Mouse (Mus musculus): ENCODE measurements around the gene Mpzl1. TPM values are rescaled to one million over a fixed set of nuclear protein-coding genes. Genes with fewer than 3 reads are reported as not detected.

Gene Mpzl1
- polyA plus RNA-seq, 1 experiment from 2014 or later: 173 TPM

DNA sequence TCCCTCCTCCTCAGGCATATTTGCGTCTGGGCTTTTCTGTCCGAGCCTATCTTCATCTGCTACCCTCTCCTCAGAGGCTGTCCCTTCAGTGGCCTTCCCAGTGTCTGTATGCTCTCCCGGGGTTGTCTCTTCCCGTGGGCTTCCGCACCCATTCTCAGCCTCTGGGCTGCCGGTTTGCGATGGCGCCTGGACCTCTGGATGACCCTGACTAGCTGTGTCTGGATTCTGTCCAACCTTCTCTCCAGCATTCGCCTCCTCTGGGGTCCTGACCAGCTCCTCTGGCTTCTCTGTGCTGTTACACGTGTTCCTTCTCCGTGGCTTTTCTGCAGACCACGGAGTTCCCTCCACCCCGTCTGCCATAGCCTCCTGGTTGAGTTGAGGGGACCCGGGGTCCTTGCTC is 21.1 kb upstream of the Mpzl1 start:
- no peak for ATAC-seq (ENCODE audit: insufficient number of reproducible peaks, insufficient read depth, low FRiP score, low TSS enrichment, low read depth)

DNA sequence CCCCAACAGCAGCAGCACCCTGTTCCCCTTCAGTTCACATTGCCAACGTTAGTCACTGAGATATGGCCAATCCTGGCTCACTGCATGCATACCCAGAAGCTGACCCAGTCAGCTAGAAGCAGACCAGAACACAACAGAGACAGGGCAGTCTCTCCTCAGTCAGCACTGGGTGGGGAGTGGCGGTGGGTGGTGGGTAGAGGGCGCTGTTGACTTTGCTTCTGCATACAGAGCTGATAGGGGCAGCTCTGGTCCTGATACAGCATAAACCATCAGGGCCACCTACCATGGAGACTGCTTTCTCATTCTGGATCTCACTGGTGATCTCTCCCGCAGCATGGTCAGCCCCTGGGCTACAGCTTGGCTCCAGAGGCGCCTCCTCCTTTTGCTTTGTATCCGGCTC is 20.7 kb upstream of the Mpzl1 start:
- H3K4me2 ChIP-seq: no peak overlapping the region
- peaks cover 11% of the 10 kb centered on the region; the same call in 1 of the 2 replicates for H3K36me3 ChIP-seq
- no peaks in the 10 kb centered on the region for H3K9me3 ChIP-seq
- ATAC-seq (ENCODE audit: insufficient number of reproducible peaks, insufficient read depth, low FRiP score, low TSS enrichment, low read depth): no peak; the same call in 1 of the 2 replicates
- H3K27ac ChIP-seq: no peak overlapping the region
- no peaks in the 10 kb centered on the region for H3K4me1 ChIP-seq (replicated peaks)
- no peak overlapping the region for H3K9ac ChIP-seq (replicated peaks)
- H3K27me3 ChIP-seq: no peaks in the 10 kb centered on the region
- H3K4me3 ChIP-seq (replicated peaks): no peak overlapping the region
- 80% methylated on average over 6 of the region's 6 CpGs for WGBS

More for the DNA sequence above, 21.1 kb upstream of the Mpzl1 start:
- Histone ChIP-seq H3K4me1 (replicated peaks) (no peaks in the 10 kb centered on the region), H3K27me3 (no peaks in the 10 kb centered on the region), H3K36me3 (peaks cover 11% of the 10 kb centered on the region; the same call in 1 of the 2 replicates), H3K27ac (no peak overlapping the region), H3K9ac (replicated peaks) (no peak overlapping the region), H3K9me3 (no peaks in the 10 kb centered on the region), H3K4me3 (replicated peaks) (no peak overlapping the region), H3K4me2 (no peak overlapping the region)
- 87% methylated on average over 14 of the region's 14 CpGs for whole genome bisulfite sequencing

DNA sequence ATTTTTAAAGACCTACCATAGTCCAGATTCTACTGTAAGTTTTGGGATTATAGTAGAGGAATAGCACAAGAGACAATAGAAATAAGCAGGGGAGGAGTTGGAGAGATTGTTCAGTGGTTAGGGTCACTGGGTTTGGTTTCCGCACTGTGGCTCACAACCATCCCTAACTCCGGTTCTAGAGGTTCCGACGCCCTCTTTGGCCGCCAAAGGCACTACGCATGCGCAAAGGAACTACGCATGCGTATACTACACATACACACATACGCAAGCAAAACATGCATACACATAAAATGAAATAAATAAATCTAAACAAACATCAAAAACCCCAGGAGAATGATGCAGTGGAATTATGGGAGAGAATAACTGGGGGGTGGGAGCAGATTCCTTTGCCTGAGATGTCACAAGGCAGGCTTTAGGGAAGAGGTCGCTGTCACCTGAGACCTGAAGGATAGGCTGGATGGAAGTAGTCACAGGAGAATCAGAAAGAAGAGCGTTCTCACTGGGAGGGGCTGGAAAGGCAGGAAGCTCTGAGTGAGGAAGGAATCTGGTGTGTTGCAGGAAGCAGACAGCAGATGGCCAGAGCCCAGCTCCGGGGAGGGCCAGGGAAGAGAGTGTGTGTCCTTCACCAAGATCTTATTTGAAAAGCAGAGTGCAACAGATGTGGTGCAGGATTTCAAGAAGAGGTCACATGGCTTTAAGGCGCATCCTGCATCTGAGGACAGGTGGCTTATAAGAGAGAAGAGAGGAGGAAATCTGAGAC is 19.0 kb upstream of the Mpzl1 start:
- Histone ChIP-seq H3K4me1 (replicated peaks) (no peaks in the 10 kb centered on the region), H3K36me3 (peaks cover 11% of the 10 kb centered on the region; the same call in 1 of the 2 replicates), H3K4me2 (no peak overlapping the region), H3K27ac (no peak overlapping the region), H3K27me3 (no peaks in the 10 kb centered on the region), H3K9me3 (no peaks in the 10 kb centered on the region), H3K9ac (replicated peaks) (no peak overlapping the region), H3K4me3 (replicated peaks) (no peak overlapping the region)
- no peak for ATAC-seq (ENCODE audit: insufficient number of reproducible peaks, insufficient read depth, low FRiP score, low TSS enrichment, low read depth)
- WGBS: 78% methylated on average over 14 of the region's 14 CpGs

DNA sequence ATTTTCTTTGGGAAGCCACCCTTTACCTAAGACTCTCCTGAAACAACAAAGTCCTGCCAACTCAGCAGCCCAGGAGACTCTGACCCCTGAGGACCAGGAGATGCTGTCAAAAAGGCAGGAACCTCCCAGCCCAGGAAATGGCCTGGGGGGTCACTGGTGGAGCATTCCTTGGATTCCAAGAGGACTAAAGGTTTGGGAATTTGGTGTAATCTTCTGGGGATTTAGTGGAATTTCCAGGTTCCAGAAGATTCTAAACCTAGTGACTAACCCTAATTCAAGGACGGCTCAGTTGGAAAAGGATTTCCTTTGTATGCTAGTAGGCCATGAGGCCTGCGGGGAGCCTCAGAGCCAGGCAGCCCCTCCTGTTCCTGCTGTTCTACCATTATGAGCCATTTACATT is 18.2 kb upstream of the Mpzl1 start:
- Histone ChIP-seq H3K27ac (no peak overlapping the region), H3K4me2 (no peak overlapping the region), H3K9ac (replicated peaks) (no peak overlapping the region), H3K36me3 (peaks cover 7% of the 10 kb centered on the region; the same call in 1 of the 2 replicates), H3K9me3 (no peaks in the 10 kb centered on the region), H3K4me3 (replicated peaks) (no peak overlapping the region), H3K4me1 (replicated peaks) (no peaks in the 10 kb centered on the region), H3K27me3 (no peaks in the 10 kb centered on the region)
- WGBS: 76% methylated on average over 2 of the region's 2 CpGs
- no peak for ATAC-seq (ENCODE audit: insufficient number of reproducible peaks, insufficient read depth, low FRiP score, low TSS enrichment, low read depth)

DNA sequence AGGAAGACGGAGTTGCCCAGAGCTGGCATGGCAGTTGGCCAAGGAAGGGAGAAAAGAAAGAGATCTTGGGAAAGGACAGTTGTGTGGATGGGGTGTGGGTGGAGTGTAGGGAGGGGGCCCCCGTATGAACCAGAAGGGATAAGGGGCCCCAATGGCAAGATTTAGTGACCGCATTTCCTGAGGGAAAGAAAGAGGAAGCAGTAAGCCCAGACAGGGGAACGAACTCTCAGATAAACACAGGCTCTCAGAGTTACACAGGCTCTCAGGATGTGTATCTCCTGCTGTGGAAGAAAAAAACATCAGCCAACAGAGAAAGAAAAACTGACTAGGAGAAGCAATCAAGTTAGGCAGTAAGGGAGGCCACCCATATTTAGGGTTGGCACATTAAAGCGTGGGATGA is 16.8 kb upstream of the Mpzl1 start:
- Histone ChIP-seq H3K9ac (replicated peaks) (no peak overlapping the region), H3K9me3 (no peaks in the 10 kb centered on the region), H3K4me2 (no peak overlapping the region), H3K4me3 (replicated peaks) (no peak overlapping the region), H3K27me3 (no peaks in the 10 kb centered on the region), H3K27ac (no peak overlapping the region), H3K36me3 (peaks cover 4% of the 10 kb centered on the region; the same call in 1 of the 2 replicates), H3K4me1 (replicated peaks) (no peaks in the 10 kb centered on the region)
- WGBS: 74% methylated on average over 5 of the region's 5 CpGs
- no peak for ATAC-seq (ENCODE audit: insufficient number of reproducible peaks, insufficient read depth, low FRiP score, low TSS enrichment, low read depth)

DNA sequence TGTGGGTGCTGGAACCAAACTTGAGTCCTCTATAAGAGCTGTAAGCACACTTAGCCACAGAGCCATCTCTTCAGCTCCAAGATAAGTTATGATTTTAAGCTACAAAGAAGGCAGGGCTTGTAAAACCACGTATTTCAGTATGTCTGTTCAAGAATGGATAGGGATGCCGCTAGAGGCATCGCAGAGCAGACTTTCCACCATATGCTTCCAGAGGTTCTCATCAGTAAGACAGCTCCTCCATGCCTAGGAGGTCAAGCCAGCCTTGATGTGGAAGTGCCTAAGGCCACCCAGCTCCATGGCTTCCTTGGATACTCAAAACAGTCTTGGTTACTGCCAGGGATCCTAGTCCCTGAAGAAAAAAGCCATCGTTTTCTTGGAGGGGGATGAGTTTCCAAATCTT is 10.8 kb upstream of the Mpzl1 start:
- no peaks in the 10 kb centered on the region for H3K36me3 ChIP-seq
- no peak overlapping the region for H3K9ac ChIP-seq (replicated peaks)
- H3K4me3 ChIP-seq (replicated peaks): no peak overlapping the region
- H3K27ac ChIP-seq: no peak overlapping the region
- no peaks in the 10 kb centered on the region for H3K9me3 ChIP-seq
- WGBS: 76% methylated on average over 4 of the region's 4 CpGs
- no peak overlapping the region for H3K4me2 ChIP-seq
- no peak for ATAC-seq (ENCODE audit: insufficient number of reproducible peaks, insufficient read depth, low FRiP score, low TSS enrichment, low read depth)
- H3K27me3 ChIP-seq: no peaks in the 10 kb centered on the region
- no peaks in the 10 kb centered on the region for H3K4me1 ChIP-seq (replicated peaks)

DNA sequence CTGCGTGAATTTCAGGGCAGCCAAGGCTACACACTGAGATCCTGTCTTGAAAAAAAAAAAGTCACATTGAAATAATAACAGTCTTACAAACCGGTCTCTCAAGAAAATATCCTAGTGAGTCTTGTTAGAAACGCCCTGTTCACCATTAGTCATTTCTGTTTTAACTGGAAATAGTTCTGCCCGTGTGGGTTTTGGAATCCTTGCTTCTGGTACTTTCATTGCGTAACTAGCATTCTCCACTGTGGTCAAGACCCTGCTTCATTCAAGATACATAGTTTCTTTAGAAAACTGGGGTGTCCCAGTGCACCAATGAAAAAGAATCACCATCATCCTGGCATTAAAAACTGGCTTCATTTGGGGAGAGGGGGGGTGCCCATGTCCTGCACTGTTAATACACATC is 9.4 kb upstream of the Mpzl1 start:
- H3K9me3 ChIP-seq: no peaks in the 10 kb centered on the region
- ATAC-seq (ENCODE audit: insufficient number of reproducible peaks, insufficient read depth, low FRiP score, low TSS enrichment, low read depth): no peak
- no peak overlapping the region for H3K9ac ChIP-seq (replicated peaks)
- H3K4me2 ChIP-seq: no peak overlapping the region
- no peak overlapping the region for H3K27ac ChIP-seq
- H3K27me3 ChIP-seq: no peaks in the 10 kb centered on the region
- WGBS: 78% methylated on average over 5 of the region's 5 CpGs
- 0 out of 2 replicates have a peak, but pooled peaks cover 5% of the 10 kb centered on the region for H3K4me1 ChIP-seq (replicated peaks)
- H3K4me3 ChIP-seq (replicated peaks): no peak overlapping the region
- no peaks in the 10 kb centered on the region for H3K36me3 ChIP-seq

DNA sequence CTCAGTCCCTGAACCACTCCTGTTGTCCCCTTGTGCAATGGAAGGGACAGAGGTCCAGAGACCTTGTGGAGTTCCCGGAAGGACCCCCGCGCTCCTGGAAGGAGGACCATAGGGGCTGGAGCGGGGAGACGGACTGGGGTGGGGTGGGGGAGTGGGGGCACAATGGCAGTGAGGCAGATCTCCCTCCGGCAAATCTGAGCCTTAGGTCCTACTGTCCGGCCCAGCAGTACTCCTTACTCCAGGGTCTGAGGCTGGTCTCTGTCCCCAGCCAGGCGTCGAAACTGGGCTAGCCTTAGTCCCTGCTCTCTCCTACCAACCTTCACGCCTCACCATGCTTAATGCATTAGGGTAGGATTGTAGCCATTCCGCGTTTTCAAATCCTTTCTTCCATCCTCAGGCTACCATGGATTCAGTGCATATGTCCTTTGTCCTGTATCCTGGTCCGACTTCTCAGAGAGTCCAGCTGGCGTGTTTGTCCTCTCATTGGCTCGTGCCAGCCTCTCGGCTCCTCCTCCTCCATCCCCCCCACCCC is 8.5 kb upstream of the Mpzl1 start:
- Histone ChIP-seq H3K27ac (peak overlapping the region; percentile 93), H3K9ac (replicated peaks) (peak overlapping the region; percentile 91), H3K4me2 (peak overlapping the region; percentile 63), H3K4me3 (replicated peaks) (peak overlapping the region; percentile 77), H3K9me3 (no peaks in the 10 kb centered on the region), H3K4me1 (replicated peaks) (0 out of 2 replicates have a peak, but pooled peaks cover 5% of the 10 kb centered on the region), H3K27me3 (no peaks in the 10 kb centered on the region), H3K36me3 (no peaks in the 10 kb centered on the region)
- under 1% methylated on average over 16 of the region's 16 CpGs for WGBS
- ATAC-seq (ENCODE audit: insufficient number of reproducible peaks, insufficient read depth, low FRiP score, low TSS enrichment, low read depth): peak; percentile 76

DNA sequence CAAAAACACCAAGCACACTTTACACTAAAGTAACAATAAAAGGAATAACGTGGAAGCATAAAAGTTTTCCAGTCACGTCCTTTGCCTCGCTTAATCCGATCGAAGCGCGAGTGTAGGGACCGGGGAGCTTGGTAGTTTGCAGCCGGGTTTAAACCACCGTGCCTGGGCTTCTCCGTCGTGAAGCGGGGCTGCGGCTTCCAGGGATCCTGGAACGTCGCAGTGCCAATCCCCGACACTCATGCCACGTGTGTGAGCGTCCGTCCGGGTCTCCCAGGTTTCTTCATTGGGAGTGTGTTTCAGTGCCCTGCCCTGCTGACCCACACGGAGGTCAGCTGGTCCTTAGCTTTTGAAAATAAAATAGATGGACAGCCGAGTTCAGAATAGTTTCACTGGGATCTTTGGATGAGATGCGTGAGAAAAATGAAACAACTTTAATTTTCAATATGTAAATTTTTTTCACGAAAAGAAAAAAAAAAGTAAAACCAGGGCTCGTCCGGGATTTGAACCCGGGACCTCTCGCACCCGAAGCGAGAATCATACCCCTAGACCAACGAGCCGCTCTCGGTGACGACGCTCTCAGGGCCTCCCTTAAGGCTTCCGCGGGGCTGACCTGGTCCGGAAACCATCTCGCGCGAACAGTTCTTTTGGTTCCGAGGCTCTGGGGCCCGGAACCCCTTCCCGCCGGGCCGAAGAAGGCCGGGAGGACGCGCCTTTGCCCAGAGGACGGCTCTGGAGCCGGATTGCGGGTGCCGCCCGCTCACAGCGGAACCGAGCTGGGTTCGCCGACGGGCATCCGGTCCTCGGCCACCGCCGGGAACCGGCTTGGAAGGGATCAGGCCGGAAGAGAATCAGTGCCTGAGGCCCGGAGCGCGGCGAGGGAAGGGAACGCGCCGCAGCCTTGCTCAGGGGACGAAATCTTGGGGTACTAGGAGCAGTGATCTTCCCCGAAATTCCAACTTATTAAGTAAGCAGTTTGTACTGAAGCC is 7.7 kb upstream of the Mpzl1 start:
- Histone ChIP-seq H3K9me3 (no peaks in the 10 kb centered on the region), H3K9ac (replicated peaks) (peak overlapping the region; percentile 91), H3K4me1 (replicated peaks) (0 out of 2 replicates have a peak, but pooled peaks cover 5% of the 10 kb centered on the region), H3K4me2 (peak overlapping the region; percentile 63), H3K4me3 (replicated peaks) (peak overlapping the region; percentile 77), H3K27me3 (no peaks in the 10 kb centered on the region), H3K27ac (peak overlapping the region; percentile 93), H3K36me3 (no peaks in the 10 kb centered on the region)
- WGBS: under 1% methylated on average over 75 of the region's 75 CpGs
- peak; percentile 79 for ATAC-seq (ENCODE audit: insufficient number of reproducible peaks, insufficient read depth, low FRiP score, low TSS enrichment, low read depth)

DNA sequence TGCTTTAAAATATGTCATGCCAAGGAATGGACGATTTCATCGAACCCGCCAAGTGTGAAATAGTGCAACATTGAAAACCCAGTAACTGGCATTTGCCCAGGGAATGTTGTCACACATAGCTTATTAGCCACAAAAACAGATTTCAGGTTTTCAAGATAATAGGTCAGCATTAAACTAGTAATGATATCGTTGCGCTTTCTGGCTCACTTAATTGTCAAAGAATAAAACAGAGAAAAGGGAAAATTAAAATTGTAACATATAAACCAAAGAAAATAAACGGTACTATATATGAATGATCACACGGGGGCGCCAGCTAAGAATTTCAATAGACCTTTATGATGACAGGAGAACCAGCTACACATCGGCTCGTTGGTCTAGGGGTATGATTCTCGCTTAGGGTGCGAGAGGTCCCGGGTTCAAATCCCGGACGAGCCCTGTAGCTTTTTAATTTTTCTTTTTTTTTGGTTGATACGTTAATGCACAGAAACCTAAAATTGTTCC is 7.0 kb upstream of the Mpzl1 start:
- 6% methylated on average over 16 of the region's 16 CpGs for WGBS
- no peaks in the 10 kb centered on the region for H3K27me3 ChIP-seq
- peak overlapping the region; percentile 53 for H3K4me2 ChIP-seq
- no peaks in the 10 kb centered on the region for H3K36me3 ChIP-seq
- peak; percentile 29; the same call in 1 of the 2 replicates for ATAC-seq (ENCODE audit: insufficient number of reproducible peaks, insufficient read depth, low FRiP score, low TSS enrichment, low read depth)
- no peak overlapping the region; the same call in 1 of the 2 replicates for H3K9ac ChIP-seq (replicated peaks)
- no peak overlapping the region for H3K27ac ChIP-seq
- 0 out of 2 replicates have a peak, but pooled peaks cover 5% of the 10 kb centered on the region for H3K4me1 ChIP-seq (replicated peaks)
- no peaks in the 10 kb centered on the region for H3K9me3 ChIP-seq
- peak overlapping the region; percentile 77 for H3K4me3 ChIP-seq (replicated peaks)

DNA sequence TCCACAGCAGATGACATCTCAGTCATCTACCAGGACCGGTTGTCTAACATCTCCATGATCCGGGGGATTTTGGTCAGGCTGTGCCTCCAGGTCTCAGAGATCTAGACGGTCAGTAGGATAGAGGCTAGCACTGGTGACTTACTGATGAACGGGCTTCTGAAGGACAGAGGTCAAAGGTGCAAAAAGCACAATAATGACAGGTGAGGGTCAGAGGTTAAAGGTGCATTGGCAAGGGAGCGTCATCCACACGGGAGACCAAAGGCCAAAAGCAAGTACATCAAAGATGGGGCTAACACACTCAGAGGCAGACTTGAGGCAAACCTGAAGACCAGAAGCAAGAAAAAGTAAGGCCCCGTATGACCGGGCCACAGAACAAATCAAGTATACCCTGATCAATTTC is 2.0 kb upstream of the Mpzl1 start:
- WGBS: 73% methylated on average over 8 of the region's 8 CpGs
- no peaks in the 10 kb centered on the region for H3K27me3 ChIP-seq
- no peak for ATAC-seq (ENCODE audit: insufficient number of reproducible peaks, insufficient read depth, low FRiP score, low TSS enrichment, low read depth)
- H3K9me3 ChIP-seq: no peaks in the 10 kb centered on the region
- H3K4me2 ChIP-seq: no peak overlapping the region
- H3K36me3 ChIP-seq: no peaks in the 10 kb centered on the region
- no peak overlapping the region for H3K4me3 ChIP-seq (replicated peaks)
- H3K4me1 ChIP-seq (replicated peaks): peaks cover 30% of the 10 kb centered on the region
- no peak overlapping the region for H3K27ac ChIP-seq
- H3K9ac ChIP-seq (replicated peaks): no peak overlapping the region
